Mouse (Mus musculus) kidney, adult 2 months (tissue): Measurements from ENCODE around the gene Dhx37. TPM values are rescaled to one million over a fixed set of nuclear protein-coding genes. Genes with fewer than 3 reads are reported as not detected.
A peak's percentile ranks its signal among the peaks of the same experiment; 100 is the strongest.
"Not testable (repeated sequence)": the region's sequence is repeated elsewhere in the genome, so short reads cannot be mapped to it uniquely, and the experiment has no call there.

Experiments used
- DNase-seq: peaks from one replicate; pipeline ENCODE4 v3.0.0; 2021
- H3K27ac ChIP-seq: fragments of 200-500 bp; 2 replicates; pipeline ENCODE4 v1.5.1; 2012; ENCODE audit warnings: low read depth, low read length, control low read depth, inconsistent platforms; ENCODE audit not compliant: insufficient read depth
- H3K27me3 ChIP-seq: fragments of 200-500 bp; replicated peaks from 2 replicates; pipeline ENCODE4 v1.6.1; 2012; ENCODE audit warnings: mild to moderate bottlenecking, moderate library complexity, low read length, inconsistent platforms; ENCODE audit not compliant: control insufficient read depth, insufficient read depth
- H3K36me3 ChIP-seq: fragments of 200-500 bp; 2 replicates; pipeline ENCODE4 v1.6.1; 2012; ENCODE audit warnings: mild to moderate bottlenecking, moderate library complexity, low read length, inconsistent platforms; ENCODE audit not compliant: control insufficient read depth, insufficient read depth
- H3K4me1 ChIP-seq: fragments of 200-500 bp; 2 replicates; pipeline ENCODE4 v1.6.1; 2011; ENCODE audit warnings: low read length; ENCODE audit not compliant: control insufficient read depth, insufficient read depth
- H3K4me3 ChIP-seq: fragments of 200-500 bp; 2 replicates; pipeline ENCODE4 v1.5.1; 2011; ENCODE audit warnings: mild to moderate bottlenecking, low read depth, low read length, control low read depth; ENCODE audit not compliant: insufficient read depth
- CTCF ChIP-seq: fragments of 200-500 bp; conservative IDR thresholded peaks from 2 replicates; pipeline ENCODE4 v1.5.1; 2011; ENCODE audit warnings: low read depth, mild to moderate bottlenecking, control low read depth, low read length, moderate library complexity, mixed read lengths; ENCODE audit not compliant: insufficient read depth, insufficient read length
- POLR2A ChIP-seq: fragments of 200-500 bp; IDR thresholded peaks from one replicate; pipeline ENCODE4 v1.6.1; 2011; ENCODE audit warnings: low read depth, low read length, control low read depth
- WGBS: fragments of 180-500 bp; shearing (Covaris S2); methylation state at CpG from one replicate; pipeline ENCODE4 v1.1.7; 2018; 5-methylcytosine and 5-hydroxymethylcytosine counted together
- polyA plus RNA-seq: library from polyadenylated mRNA; depleted of rRNA; stranded (reverse); fragments of >200 nt; gene quantifications from 2 replicates; pipeline ENCODE4 v1.2.3, GENCODE M21; 2012

Gene Dhx37
- polyA plus RNA-seq, 1 experiment: 10.8 TPM

DNA sequence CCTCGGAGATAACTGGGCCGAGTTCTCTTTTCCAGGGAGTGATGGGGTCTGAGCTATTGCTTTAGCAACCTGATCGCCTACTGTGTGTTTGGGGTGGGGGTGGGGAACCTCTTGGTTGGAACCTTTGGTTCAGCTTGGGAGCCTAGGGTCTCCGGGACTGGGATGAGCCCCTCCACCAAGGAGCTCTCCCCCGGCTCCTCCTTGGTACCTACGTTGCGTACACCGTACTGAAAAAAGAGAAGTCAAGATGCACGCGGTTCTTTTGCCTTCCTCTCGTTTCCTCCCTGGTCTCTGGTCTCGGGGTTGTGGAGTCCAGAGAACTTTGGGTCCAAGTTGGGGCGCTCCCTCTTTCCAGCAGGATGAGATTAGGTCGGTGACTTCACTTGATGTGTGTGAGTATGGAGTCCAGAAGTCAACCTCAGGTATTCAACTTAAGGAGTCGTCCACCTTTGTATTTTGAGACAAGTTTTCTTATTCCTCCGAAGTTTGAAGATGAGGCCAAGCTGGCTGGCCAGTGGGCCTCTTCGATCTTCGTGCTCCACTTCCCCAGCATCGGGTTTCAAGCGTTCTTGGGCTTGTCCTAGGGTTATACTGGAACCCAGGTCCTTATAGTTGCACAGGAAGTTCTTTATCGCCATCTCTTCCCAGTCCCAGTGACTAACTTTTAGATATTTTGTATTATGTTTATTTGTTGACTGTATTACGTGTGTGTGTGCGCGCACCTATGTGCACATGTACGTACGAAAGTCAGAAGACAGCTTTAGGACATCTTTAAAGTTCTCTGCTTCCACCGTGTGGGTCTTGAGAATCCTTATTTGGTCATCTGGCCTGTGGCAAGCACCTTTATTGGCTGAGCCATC is 8.4 kb upstream of the Dhx37 start:
- Histone ChIP-seq H3K36me3 (no peaks in the 10 kb centered on the region), H3K4me3 (peak overlapping the region; percentile 92), H3K27me3 (no peaks in the 10 kb centered on the region), H3K4me1 (peaks cover 6% of the 10 kb centered on the region; the same call in 1 of the 2 replicates), H3K27ac (no peak overlapping the region)
- peak; percentile 30 for DNase-seq
- no peak for TF ChIP-seq CTCF
- no peak for TF ChIP-seq POLR2A
- WGBS: 36% methylated on average over 27 of the region's 27 CpGs

DNA sequence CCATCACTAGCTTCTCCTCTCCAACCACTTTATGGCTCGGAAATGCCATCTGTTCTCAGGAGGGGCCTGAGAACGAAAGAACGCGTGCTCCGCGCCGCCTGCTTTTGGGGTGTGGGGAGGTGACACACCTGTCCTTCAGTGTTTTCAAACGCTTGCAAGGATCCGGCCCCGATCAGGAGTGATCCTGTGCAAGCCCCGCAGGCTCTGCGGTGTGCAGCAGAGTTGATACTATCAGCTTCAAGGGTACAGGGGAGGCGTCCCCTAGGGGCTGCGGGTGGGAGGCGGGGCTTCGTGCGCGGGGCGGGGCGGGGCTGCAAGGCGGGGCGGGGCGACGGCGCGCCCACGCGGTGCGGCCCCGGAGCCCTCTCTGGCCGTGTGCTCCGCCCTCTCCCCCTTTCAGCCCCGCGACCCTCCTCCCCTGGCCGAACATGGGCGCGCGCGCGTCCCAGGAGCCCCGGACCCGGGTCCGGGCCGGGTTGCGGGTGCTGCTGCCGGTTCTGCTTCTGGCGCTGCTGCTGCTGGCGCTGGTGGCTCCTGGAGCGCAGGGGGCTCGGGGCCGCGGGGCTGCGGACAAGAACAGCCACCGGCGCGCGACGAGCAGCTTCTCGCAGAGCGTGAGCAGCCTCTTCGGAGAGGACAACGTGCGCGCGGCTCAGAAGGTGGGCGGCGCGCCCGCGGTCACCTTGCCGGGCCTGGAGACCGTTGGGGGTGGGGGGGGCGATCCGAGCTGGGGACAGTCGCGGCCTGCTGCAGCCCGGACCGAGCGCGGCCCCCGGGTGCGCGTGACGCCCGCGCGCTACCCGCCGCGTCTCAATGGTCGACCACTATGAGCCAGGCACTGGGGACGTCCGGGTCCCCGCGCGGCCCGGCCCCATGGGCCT is 7.6 kb upstream of the Dhx37 start, which contains the start of gene Bri3bp:
Bri3bp (plus strand) TSS at position 335 of the 881 bp plus-strand sequence.
- TF ChIP-seq CTCF (no peak), POLR2A (no peak)
- peak within 1 kb of the TSS; percentile 92 for H3K4me3 ChIP-seq
- H3K36me3 ChIP-seq: no peaks in the 10 kb centered on the region
- peak within 1 kb of the TSS; percentile 6; the same call in 1 of the 2 replicates for H3K27ac ChIP-seq
- no peaks in the 10 kb centered on the region for H3K27me3 ChIP-seq
- peaks cover 6% of the 10 kb centered on the region; the same call in 1 of the 2 replicates for H3K4me1 ChIP-seq
- 1% methylated on average over 95 of the region's 97 CpGs for WGBS
- DNase-seq: peak; percentile 61

DNA sequence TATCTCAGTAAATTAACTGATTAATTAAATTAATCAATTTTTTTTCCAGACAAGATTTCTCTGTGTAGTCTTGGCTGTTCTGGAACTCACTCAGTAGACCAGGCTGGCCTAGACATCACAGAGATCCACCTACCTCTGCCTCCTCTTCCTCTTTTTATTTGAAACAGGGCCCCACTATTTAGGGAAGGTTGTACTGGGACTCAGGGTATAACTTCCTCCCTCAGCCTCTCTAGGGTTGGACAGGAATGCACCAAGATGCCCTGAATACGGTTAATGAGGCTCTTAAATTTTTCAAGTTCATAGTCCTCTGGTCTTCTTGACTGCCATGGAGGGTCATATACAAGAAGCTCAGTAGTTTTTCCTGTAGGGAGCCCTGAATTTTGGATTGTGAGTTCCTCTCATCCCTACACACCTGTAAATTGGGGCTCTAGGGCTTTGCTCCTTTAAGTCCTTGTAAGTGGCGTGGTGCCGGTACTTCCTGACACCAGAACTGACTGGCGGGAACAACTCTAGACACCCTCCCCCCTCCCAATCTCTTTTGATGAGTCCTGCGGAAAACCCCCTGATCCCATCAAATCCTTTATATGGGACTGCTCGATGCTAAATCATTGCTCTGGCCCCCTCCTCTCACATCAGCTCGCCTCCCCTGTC is 6.8 kb upstream of the Dhx37 start:
- TF ChIP-seq CTCF (no peak), POLR2A (no peak)
- Histone ChIP-seq H3K27me3 (no peaks in the 10 kb centered on the region), H3K4me3 (peak overlapping the region; percentile 92), H3K36me3 (no peaks in the 10 kb centered on the region), H3K4me1 (peaks cover 6% of the 10 kb centered on the region; the same call in 1 of the 2 replicates), H3K27ac (peak overlapping the region; percentile 6; the same call in 1 of the 2 replicates)
- DNase-seq: no peak
- WGBS: 7% methylated on average over 7 of the region's 7 CpGs

DNA sequence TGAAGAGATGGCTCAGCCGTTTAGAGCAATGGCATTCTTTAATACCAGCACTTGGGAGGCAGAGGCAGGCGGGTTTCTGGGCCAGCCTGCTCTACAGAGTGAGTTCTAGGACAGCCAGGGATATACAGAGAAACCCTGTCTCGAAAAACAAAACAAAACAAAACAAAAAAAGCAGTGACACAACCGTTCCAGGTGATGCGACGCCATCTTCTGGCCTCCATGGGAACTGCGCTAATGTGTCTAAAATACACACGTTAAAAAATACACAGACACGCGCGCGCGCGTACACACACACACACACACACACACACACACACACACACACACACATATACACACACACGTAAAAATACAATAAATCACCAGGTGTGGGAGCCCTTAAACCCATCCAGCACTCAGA is 426 bp upstream of the Dhx37 start:
- H3K27ac ChIP-seq, H3K4me1 ChIP-seq, H3K4me3 ChIP-seq, DNase-seq, H3K36me3 ChIP-seq, H3K27me3 ChIP-seq: not testable (repeated sequence)
- peak; percentile 23; the same call in 1 of the 2 replicates for TF ChIP-seq CTCF
- WGBS: 58% methylated on average over 15 of the region's 15 CpGs

DNA sequence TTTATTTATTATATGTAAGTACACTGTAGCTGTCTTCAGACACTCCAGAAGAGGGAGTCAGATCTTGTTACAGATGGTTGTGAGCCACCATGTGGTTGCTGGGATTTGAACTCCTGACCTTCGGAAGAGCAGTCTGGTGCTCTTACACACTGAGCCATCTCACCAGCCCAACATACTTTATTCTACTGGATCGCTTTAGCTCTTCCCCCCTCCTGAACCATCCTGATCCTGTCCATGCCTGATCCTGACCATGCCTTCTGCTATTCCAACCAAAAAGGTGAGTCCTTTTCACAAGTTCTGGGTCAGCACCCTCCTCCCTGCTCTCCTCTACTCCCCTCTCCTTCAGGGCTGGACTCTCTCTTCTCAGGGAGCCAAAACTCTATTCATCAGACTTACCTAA is 1.6 kb downstream of the Dhx37 start:
- not testable (repeated sequence) for H3K27ac ChIP-seq, H3K27me3 ChIP-seq, H3K4me3 ChIP-seq, DNase-seq, H3K36me3 ChIP-seq, H3K4me1 ChIP-seq
- 96% methylated on average over 2 of the region's 2 CpGs for WGBS

DNA sequence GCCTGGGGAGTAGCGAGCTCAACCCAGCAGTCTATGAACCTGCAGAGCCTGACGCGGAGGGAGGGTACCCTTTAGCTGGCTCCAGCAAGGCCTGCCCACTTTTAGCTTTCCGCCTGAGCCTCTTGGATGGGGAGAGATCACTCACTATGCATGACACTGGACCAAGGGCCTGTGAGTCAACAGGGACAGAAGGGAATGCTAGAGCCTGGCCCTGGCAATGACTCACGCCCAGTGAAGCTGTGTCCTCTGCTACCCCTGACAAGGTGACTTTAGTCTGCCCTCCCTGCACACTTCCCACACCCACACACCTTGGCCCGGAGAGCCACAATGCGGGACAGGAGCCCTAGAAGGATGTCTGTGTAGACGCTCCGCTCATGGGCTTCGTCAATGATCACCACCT is 7.6 kb downstream of the Dhx37 start:
- Histone ChIP-seq H3K27ac (no peak overlapping the region), H3K27me3 (no peaks in the 10 kb centered on the region), H3K36me3 (no peaks in the 10 kb centered on the region), H3K4me1 (no peaks in the 10 kb centered on the region), H3K4me3 (no peak overlapping the region)
- WGBS: 90% methylated on average over 10 of the region's 10 CpGs
- TF ChIP-seq CTCF (no peak), POLR2A (no peak)
- DNase-seq: no peak
